Mouse (Mus musculus) layer of hippocampus, adult 9-11 months (tissue): ENCODE measurements around the gene Stk40.
"Not testable (repeated sequence)": the region's sequence is repeated elsewhere in the genome, so short reads cannot be mapped to it uniquely, and the experiment has no call there.

Source experiments
- DNase-seq: peaks from one replicate; pipeline ENCODE4 v3.0.0; 2022

Gene Stk40

DNA sequence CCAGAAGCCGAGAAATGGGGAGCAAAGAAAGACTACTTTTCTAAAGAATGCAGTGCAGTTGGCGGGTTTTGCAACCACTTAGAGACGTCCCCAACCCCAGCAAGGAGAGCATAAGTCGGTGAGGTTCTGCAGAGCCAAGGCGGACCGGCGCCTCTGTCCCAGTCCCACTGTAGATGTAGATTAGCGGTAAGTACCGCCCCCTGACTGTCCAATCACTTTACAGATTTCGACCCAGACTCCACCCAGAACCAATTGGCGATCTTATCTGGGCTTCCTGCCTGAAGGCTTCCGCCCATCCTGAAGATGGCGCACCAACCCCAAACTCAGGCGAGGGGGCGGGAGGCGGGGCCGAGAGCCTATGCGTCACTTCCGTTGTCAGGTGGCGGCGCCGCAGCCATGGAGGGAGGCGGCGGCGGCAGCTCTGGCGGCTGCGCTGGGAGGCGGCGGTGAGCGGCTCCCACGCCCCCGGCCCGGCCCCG lies at the start of gene Stk40:
Gene Stk40, plus strand, starts transcription at position 368 of the 479 bp plus-strand sequence.
- peak; percentile 98 for DNase-seq

DNA sequence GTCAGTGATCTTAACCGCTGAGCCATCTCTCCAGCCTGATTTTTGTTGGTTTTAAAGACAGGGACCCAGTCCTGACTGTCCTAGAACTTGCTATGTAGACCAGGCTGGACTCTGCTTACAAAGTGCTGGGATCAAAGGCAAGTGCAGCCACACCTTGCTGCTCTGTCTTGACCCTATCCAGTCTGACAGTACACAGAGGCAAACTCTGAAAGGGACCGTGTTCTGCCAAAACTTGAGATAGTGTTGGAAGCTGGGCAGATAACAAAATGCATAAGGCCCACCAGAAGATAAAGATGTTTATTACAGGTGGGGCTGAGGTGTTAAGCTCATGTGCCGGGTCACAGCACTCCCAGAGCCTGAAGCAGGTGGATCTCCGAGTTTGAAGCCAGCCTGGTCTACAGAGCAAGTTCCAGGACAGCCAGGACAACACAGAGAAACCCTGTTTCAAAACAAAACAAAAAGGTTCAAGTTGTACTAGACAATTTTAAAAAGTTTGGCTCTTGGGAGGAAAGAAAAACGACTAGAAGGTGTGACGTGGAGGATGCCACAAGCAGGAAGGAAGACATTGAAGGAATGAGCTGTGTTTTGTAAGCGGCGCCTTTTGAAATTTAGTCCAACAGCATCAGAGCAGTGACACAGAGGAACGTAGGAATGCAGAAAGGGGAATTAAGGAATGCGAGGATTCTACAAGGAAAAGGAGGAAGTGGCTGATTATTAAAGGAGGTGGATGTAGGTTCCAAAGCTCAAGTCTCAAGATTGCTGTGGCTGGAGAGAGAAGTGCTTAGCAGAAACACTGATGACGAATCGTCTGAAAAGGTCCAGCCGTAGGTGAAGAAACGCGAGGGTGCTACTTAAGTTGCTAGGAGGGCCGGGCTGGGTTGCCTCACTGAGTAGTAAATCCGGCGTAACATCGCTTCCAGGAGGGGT lies 46.3 kb upstream of the Stk40 start:
- no peak for DNase-seq

DNA sequence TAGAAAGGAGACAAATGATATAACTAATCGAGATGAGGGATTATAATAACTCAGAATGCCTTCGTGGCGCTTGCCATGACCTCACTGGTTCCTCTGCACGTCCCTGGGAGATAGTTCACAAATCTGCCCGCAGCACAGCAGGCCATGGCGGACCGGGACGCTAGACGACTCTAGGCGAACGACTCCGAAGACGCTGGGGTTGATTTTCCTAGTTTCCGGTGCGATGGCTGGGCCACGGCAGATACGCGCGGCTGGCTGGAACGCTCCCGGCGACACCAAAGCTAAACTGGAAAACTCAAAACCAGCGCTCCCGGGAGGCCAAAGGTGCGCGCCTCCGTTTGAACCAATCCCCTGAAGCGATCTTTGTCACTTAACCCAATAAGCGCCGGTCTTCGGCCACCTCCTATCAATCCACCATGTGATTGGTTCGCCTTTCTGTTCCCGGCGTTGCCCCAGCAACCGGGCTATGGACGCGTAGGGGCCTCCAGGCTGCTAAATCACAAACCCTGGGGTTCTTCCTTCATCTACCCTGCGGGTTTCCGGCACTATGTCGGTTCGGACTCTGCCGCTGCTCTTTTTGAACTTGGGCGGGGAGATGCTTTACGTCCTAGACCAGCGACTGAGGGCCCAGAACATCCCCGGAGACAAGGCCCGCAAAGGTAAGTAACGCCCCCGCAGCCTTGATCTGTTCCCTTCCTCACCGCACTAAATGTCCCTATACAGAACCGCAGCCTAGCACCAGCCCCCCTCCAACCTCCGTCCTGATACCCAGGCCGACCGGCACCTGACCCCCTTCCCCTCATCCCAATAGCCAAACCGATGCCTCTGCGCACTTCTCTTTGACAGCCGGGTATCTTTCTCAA lies 45.4 kb upstream of the Stk40 start, which contains the start of gene Oscp1:
Gene Oscp1, plus strand, starts transcription at position 432 of the 863 bp plus-strand sequence.
- peak; percentile 95 for DNase-seq

DNA sequence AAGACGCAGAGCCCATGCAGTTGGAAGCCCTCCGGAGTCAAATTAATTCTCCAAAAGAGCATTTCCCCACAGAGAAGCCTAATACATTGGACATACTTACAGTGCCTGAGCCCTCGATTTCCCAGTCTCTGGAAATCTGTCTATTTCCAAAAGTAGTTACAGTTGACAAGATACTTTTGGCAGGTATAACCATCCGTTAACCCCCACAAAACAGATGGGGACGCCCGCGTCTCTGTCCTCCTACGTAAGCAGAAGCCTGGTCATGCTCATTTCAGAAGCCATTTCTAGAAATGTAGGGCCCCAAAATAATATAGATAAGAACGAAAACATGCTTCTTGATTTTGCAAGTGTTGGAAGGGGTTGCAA lies 44.8 kb upstream of the Stk40 start:
- peak; percentile 83 for DNase-seq

DNA sequence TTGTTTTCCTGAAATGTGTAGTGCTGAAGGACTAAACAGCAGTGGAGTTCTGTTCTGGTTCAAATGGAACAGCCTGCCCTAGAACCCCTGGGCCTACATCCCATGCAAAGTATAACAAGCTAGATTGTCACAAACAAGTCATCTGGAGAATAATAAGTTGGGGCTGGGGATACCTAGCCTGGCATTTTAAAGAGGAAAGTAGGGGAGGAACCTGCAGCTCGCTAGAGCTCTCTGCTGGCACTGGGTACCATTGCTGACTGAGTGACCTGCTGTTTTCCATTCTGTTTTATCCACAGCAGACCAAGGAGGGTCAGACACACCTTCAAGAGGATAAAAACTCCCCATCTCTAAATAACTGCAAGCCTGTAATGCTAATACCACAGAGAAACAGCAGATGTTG lies 40.9 kb upstream of the Stk40 start:
- no peak for DNase-seq

DNA sequence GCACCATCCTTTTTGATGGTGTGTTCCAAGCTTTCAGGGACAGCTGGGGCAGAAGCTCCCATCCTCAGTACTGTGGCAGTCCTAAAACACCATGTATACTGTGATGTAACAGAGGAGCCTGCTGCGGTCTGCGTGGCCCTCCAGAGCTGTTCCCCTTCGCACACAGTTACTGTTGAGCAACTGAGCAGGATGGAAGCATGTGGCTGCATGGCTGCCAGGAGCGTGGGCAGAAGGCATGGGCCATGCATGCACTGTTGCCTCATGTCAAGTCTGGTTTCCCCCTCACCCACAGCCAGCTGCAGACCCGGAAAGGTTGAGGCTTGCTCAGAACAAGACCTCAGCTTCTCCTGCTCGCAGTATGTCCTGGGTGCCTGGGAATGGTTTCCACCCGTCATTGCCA lies 38.5 kb upstream of the Stk40 start:
- peak; percentile 95 for DNase-seq

DNA sequence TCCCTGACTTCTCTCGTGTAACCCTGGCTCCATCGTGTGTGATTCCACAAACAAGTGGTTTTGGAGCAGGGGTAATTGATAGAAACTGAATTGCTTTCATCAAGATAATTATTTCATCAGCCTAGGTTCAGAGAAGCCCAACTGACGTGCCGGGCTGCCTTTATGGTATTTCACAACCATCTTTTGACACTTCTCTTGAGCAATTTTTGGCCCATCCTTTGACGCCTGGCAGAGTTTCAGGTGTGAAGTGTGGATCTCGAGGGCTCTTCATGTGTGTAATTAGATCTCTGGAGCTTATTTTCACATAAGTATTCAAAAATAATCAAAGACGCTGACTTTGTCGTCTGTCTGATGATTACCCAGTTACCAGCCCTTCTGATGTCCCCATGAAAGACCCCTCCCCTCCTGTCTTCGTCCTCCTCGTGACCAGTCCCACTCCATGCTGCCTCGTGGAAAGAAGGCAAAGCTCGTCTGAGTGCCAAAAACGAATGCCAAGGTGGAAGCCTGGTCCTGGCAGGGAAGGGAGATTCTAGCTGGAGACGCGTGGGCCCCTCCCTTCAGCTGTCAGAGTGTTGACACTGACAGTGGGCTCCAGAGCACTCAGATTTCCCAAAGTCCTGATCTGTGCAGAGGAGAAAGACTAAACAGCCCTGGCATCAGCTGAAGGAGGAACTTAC lies 36.2 kb upstream of the Stk40 start:
- no peak for DNase-seq

DNA sequence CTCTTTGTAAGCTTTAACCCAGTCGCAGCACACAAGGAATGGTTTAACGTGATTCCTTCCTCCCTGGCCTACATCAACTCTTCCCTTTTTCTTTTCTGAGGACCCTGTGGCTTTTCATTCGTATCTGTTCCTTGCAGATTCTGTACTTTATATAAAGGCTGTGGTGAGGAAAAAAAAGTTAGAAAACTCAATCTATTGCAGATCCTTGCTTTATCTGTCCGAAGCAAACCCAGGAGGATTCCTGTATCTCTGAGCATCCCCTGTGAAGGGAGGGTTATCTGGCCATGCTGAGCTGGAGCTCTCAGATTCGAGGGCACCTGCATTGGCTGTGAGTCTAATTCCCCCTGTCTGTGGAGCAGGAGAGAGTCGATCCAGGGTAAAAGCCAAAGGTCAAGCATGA lies 34.9 kb upstream of the Stk40 start:
- no peak for DNase-seq

DNA sequence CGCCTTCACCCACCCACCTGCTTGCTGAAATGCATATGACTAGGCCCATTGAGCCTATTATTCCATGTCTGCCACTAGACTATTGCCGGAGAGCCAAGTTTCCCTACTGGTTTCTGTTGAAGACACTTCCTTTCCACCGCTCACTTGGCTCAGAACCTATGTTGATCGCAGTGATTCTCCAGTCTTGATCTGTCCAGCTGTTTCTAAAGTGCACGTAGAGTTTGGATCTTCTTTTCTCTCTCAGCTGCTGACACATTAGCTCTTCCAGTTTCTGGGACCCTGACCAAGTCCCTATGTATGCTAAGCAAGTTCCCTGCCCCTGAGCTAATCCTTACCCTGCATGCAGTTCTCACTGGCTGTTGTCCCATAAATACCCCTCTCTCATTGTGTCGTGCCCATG lies 25.9 kb upstream of the Stk40 start:
- no peak for DNase-seq

DNA sequence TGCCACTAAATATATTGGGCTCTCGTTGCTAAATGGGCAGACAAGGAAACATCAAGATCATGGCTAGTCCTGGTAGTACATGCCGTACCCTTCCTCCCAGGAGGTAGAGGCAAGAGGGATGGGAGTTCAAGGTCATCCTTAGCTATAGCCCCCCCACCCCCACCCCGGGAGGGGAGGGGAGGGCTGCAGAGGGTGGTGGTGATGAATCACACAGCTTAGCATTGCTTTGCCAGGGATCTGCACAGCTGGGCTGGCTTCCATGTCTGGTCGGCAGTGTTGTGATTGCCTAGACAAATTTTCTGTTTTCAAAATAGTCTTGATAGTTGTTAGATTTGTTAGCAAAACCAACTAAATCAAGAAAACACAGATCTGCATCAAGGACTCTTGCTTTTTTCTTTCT lies 24.5 kb upstream of the Stk40 start:
- no peak for DNase-seq

DNA sequence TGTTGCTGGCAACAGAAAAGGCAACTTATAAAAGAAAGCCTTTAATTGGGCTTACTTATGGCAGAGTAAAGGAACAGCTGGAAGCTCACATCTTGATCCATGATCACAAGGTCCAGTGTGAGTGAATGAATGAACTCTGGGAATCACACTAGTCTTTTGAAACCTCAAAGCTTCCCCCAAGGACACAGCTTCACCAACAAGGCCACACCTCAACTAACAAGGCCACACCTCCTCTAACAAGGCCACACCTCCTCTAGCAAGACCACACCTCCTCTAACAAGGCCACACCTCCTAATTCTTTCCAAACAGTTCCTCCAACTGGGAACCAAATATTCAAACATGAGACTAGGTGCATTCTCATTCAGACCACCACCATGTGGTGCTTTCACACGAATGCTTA lies 22.2 kb upstream of the Stk40 start:
- DNase-seq: no peak

DNA sequence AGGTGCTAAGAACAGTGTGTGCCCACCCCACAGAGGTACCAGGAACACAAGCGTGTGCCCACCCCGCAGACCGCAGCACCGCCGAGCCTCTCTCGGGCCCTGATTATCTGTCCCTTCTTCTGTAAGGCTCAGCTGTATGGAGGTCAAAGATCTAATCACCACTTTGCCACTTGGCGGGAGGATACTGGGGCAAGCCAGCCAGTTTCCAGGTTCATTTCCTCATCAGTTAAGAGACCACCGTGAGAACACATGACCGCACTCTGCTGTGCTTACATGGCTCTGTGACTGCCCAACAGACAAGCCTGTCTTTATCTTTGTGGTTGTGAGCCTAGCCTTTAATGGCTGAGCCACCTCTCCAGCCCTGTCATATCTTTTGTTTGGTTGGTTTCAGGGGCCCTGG lies 20.7 kb upstream of the Stk40 start:
- no peak for DNase-seq

DNA sequence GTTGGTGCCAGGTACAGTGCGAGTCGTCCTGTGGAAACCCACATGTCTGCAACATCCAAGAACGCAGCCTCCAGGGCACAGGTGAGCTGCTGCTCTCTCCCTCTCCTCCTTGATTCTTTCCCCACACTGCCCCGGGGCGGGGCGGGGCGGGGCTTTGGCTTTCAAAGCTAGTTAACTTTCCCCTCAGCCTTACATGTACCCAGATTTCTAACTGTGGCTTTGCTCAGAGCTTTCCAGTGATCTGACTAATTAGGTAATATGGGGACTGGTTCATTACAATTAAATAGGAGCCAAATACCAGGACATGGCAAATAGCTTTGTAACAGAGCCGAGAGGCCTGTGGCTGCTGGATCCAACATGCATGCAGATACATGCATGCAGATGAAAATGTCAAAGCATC lies 19.4 kb upstream of the Stk40 start:
- no peak for DNase-seq

DNA sequence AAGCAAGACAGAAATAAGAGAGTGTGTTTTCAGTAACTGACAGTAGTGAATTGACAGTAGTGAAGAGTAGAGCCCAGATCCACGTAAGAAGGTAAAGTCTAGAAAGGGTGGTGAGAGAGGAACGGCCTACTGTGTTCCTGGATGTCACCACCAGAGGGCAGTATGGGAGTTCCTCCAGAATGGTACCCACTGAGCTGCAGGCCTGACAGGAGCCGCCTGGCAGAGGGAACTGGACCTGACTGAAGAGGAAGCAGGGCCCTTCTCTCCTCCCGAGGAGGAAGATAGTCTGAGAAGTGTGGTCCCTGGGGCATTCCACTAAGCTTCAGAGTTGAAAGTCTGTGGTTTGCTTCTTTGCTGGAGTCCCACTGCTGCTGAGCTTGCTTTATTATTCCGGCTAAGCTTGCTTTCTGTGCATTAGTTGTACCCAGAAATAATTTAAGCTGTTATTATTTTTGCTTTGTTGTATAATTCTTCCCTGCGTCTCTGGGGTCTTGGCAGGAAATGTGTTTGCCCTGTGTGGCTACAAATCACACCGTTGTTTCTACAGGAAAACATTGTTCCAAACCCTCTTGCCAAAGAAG lies 17.7 kb upstream of the Stk40 start:
- DNase-seq: peak; percentile 90

DNA sequence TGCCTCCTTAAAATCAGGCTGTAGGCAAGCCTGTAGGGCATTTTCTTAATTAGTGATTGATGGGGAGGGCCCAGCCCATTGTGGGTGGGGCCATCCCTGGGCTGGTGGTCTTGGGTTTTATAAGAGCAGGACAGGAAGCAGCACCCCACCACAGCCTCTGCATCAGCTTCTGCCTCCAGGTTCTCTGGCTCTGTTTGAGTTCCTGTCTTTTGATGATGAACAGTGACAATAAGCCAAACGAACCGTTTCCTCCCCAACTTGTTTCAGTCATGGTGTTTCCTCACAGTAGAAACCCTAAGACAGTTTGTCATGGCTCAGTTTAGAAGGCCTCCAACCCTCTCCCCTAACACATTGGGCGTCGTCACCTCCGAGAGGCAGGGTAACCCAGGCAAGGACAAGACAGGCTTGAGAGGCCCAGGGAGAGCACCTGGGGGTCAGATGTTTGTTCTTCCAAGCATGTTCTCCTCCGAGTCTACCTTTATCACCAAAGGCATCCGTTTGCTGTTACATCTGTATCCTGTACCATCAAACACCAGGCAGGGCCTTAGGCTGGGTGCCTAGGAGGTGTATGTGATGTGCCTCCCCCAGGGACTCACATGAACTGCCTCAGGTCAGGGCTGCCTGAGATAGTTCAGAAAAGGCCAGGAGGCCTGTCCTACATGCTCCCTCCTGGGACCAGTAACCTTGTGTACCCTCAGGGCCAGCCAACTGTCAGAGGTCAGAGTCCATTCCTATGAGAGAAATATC lies 13.5 kb upstream of the Stk40 start:
- DNase-seq: no peak

DNA sequence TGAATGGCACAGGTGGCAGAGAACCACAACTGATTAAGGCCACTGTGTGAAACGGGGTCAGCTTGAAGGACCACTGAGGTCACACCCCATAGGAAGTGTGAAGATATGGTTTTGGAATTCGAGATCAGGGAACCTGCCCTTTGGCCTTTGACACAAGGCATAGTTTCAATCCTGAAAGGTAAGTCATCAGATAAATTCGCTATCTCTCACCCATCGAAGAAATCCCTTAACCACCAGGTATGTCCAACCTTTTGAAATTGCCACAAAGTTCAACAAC lies 13.0 kb upstream of the Stk40 start:
- DNase-seq: no peak

DNA sequence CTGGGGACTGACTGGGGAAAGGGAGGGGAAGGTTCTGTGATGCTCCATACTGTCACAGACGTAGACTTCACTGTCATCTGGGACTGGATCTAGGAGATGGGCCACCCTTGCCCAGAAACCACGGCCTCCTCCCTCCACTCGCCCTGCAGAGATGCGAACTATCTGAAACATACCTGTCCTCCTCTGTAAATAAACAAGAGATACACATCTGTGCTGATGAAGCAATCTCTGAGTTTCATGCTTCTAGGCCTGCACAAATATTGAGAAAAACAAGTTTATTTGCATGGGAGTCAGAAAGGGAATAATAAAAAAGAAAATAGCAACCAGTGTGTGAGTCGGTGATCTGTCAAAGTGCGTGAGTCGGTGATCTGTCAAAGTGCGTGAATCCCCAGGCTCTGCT lies 11.9 kb upstream of the Stk40 start:
- DNase-seq: no peak

DNA sequence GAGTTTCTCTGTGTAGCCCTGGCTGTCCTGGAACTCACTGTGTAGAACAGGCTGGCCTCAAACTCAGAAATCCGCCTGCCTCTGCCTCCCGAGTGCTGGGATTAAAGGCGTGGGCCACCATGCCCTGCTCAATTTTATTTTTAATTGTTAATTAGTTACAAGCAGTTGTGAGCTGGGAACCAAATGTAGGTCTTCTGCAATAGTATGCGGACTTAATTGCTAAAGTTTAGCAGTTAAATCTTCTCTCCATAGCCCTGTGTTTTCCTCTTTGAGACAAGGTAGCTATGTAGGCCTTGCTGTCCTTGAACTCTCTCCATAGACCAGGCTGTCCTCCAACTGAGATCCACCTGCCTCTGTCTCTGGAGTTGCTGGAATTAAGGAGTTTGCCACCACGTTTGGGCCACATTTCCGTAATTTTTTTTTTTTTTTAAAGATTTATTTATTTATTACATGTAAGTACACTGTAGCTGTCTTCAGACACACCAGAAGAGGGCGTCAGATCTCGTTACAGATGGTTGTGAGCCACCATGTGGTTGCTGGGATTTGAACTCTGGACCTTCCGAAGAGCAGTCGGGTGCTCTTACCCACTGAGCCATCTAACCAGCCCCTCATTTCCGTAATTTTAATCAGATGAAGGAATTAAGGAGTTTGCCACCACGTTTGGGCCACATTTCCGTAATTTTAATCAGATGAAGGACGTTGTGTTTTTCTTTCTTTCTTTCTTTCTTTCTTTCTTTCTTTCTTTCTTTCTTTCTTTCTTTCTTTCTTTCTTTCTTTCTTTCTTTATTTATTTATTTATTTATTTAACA lies 7.9 kb upstream of the Stk40 start:
- DNase-seq: not testable (repeated sequence)

DNA sequence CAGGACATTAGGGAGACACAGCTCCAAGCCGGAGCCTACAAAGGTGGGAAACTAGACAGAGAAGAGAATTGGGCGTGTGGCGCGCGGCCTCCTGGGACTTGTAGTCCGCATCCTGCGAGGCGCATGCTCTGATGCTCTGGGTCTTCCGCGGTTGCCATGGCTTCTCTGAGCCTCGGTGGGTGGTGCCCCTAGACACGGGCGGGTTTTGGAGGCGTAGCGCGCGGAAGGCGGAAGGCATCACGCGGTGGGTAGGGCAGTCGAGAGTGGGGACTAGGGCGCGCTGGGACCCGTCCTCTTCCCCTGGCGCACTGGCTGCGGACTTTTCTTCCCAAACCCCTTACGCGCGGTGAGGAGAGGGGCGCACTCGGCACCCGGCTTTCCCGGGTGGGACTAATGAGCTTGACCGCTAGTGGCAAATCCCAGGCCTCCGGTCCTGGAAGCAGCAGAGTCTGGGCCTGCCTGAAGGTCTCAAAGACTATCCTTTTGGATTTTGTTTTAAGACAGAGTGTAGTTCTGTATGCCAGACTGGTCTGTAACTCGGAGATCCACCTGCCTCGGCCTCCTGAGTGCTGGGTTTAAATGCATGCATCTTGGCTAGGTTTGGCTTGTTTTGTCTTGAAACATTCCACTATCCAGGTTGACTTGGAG lies 7.2 kb upstream of the Stk40 start, which contains the start of gene Lsm10:
Gene Lsm10, plus strand, starts transcription at position 160 of the 648 bp plus-strand sequence.
- peak; percentile 98 for DNase-seq

DNA sequence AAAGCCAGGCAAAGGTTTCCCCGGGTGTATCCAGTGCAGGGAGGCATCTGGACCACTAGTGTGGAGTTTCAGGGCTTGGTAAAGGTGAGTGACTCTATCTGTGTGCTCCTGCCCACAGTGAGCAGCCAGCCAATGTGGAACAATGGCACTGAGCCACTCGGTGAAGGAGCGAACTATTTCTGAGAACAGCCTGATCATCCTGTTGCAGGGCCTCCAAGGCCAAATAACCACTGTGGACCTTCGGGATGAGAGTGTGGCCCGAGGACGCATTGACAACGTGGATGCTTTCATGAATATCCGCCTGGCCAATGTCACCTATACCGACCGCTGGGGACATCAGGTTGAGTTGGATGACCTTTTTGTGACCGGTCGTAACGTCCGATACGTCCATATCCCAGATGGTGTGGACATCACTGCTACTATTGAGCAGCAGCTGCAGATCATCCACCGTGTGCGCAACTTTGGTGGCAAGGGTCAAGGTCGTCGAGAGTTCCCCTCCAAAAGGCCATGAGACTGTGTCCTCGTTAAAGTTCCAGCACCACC lies 6.0 kb upstream of the Stk40 start:
- no peak for DNase-seq
